Mouse (Mus musculus): ENCODE measurements at regions not wholly inside any gene's neighbourhood (a gene's known extent, or its start where the extent isn't known, plus 50 kb on each side); places are given as distances from the start of the nearest gene placed in this dataset.
A peak's percentile ranks its signal among the peaks of the same experiment; 100 is the strongest.

- H3K4me1 ChIP-seq (ENCODE audit: control insufficient read depth, insufficient read depth, low read length) = peaks cover 4% of the 10 kb centered on the region; the same call in 1 of the 2 replicates
- 92% methylated on average over 4 of the region's 4 CpGs for WGBS
- ATAC-seq (ENCODE audit: insufficient read depth, low FRiP score, low TSS enrichment) = no peak
Observed at GRCm38 (mm10) chr14:72819037-72819436, 109.2 kb upstream of the Fndc3a start.

GRCm38 (mm10) chr14:72817764-72818163, 108.0 kb upstream of the Fndc3a start:
- Histone ChIP-seq H3K9ac (ENCODE audit: low read length) (no peak overlapping the region), H3K27ac (ENCODE audit: low read depth, low read length) (no peak overlapping the region), H3K9me3 (ENCODE audit: control insufficient read depth, low read length) (no peaks in the 10 kb centered on the region), H3K4me2 (ENCODE audit: low read depth) (no peak overlapping the region), H3K4me3 (ENCODE audit: low read depth, low read length) (no peak overlapping the region), H3K27me3 (ENCODE audit: control insufficient read depth, insufficient read depth, low read length) (no peaks in the 10 kb centered on the region), H3K36me3 (ENCODE audit: control insufficient read depth, insufficient read depth, low read length) (no peaks in the 10 kb centered on the region), H3K4me1 (ENCODE audit: control insufficient read depth, insufficient read depth, low read length) (peaks cover 4% of the 10 kb centered on the region; the same call in 1 of the 2 replicates)
- 86% methylated on average over 5 of the region's 5 CpGs for WGBS
- DNase-seq (ENCODE audit: low spot score) (no peak), ATAC-seq (ENCODE audit: insufficient read depth, low FRiP score, low TSS enrichment) (no peak)

More at GRCm38 (mm10) chr14:72819037-72819436, 109.2 kb upstream of the Fndc3a start:
- H3K4me2 ChIP-seq (ENCODE audit: low read depth) = no peak overlapping the region
- H3K4me3 ChIP-seq (ENCODE audit: low read depth, low read length) = no peak overlapping the region
- no peak overlapping the region for H3K27ac ChIP-seq (ENCODE audit: low read depth, low read length)
- no peaks in the 10 kb centered on the region for H3K9me3 ChIP-seq (ENCODE audit: control insufficient read depth, low read length)
- H3K27me3 ChIP-seq (ENCODE audit: control insufficient read depth, insufficient read depth, low read length) = no peaks in the 10 kb centered on the region
- no peaks in the 10 kb centered on the region for H3K36me3 ChIP-seq (ENCODE audit: control insufficient read depth, insufficient read depth, low read length)
- DNase-seq (ENCODE audit: low spot score) = no peak
- H3K9ac ChIP-seq (ENCODE audit: low read length) = no peak overlapping the region

- no peaks in the 10 kb centered on the region for H3K9me3 ChIP-seq (ENCODE audit: control insufficient read depth, low read length)
- no peak overlapping the region for H3K27ac ChIP-seq (ENCODE audit: low read depth, low read length)
- no peaks in the 10 kb centered on the region for H3K27me3 ChIP-seq (ENCODE audit: control insufficient read depth, insufficient read depth, low read length)
- peak; percentile 75 for ATAC-seq (ENCODE audit: insufficient read depth, low FRiP score, low TSS enrichment)
- peak; percentile 64 for DNase-seq (ENCODE audit: low spot score)
- H3K4me3 ChIP-seq (ENCODE audit: low read depth, low read length) = no peak overlapping the region
- peaks cover 4% of the 10 kb centered on the region; the same call in 1 of the 2 replicates for H3K4me1 ChIP-seq (ENCODE audit: control insufficient read depth, insufficient read depth, low read length)
- 16% methylated on average over 10 of the region's 10 CpGs for WGBS
- H3K9ac ChIP-seq (ENCODE audit: low read length) = no peak overlapping the region
- H3K4me2 ChIP-seq (ENCODE audit: low read depth) = no peak overlapping the region
- H3K36me3 ChIP-seq (ENCODE audit: control insufficient read depth, insufficient read depth, low read length) = no peaks in the 10 kb centered on the region
Observed at GRCm38 (mm10) chr14:72816847-72817246, 107.0 kb upstream of the Fndc3a start.

GRCm38 (mm10) chr14:72809138-72809537, 99.3 kb upstream of the Fndc3a start:
- Histone ChIP-seq H3K27me3 (ENCODE audit: control insufficient read depth, insufficient read depth, low read length) (no peaks in the 10 kb centered on the region), H3K36me3 (ENCODE audit: control insufficient read depth, insufficient read depth, low read length) (no peaks in the 10 kb centered on the region), H3K9me3 (ENCODE audit: control insufficient read depth, low read length) (no peaks in the 10 kb centered on the region), H3K4me1 (ENCODE audit: control insufficient read depth, insufficient read depth, low read length) (no peaks in the 10 kb centered on the region), H3K4me3 (ENCODE audit: low read depth, low read length) (no peak overlapping the region), H3K27ac (ENCODE audit: low read depth, low read length) (no peak overlapping the region), H3K9ac (ENCODE audit: low read length) (no peak overlapping the region), H3K4me2 (ENCODE audit: low read depth) (no peak overlapping the region)
- DNase-seq (ENCODE audit: low spot score) (no peak), ATAC-seq (ENCODE audit: insufficient read depth, low FRiP score, low TSS enrichment) (no peak)
- WGBS = 78% methylated on average over 2 of the region's 2 CpGs

GRCm38 (mm10) chr14:72807947-72808346, 98.1 kb upstream of the Fndc3a start:
- Histone ChIP-seq H3K9me3 (ENCODE audit: control insufficient read depth, low read length) (no peaks in the 10 kb centered on the region), H3K36me3 (ENCODE audit: control insufficient read depth, insufficient read depth, low read length) (no peaks in the 10 kb centered on the region), H3K4me2 (ENCODE audit: low read depth) (no peak overlapping the region), H3K9ac (ENCODE audit: low read length) (no peak overlapping the region), H3K4me1 (ENCODE audit: control insufficient read depth, insufficient read depth, low read length) (no peaks in the 10 kb centered on the region), H3K4me3 (ENCODE audit: low read depth, low read length) (no peak overlapping the region), H3K27me3 (ENCODE audit: control insufficient read depth, insufficient read depth, low read length) (no peaks in the 10 kb centered on the region), H3K27ac (ENCODE audit: low read depth, low read length) (no peak overlapping the region)
- no peak for DNase-seq (ENCODE audit: low spot score)
- 85% methylated on average over 3 of the region's 3 CpGs for WGBS
- no peak for ATAC-seq (ENCODE audit: insufficient read depth, low FRiP score, low TSS enrichment)

GRCm38 (mm10) chr14:72807286-72807685, 97.5 kb upstream of the Fndc3a start:
- Histone ChIP-seq H3K9me3 (ENCODE audit: control insufficient read depth, low read length) (no peaks in the 10 kb centered on the region), H3K4me1 (ENCODE audit: control insufficient read depth, insufficient read depth, low read length) (no peaks in the 10 kb centered on the region), H3K4me2 (ENCODE audit: low read depth) (no peak overlapping the region), H3K36me3 (ENCODE audit: control insufficient read depth, insufficient read depth, low read length) (no peaks in the 10 kb centered on the region), H3K9ac (ENCODE audit: low read length) (no peak overlapping the region), H3K27ac (ENCODE audit: low read depth, low read length) (no peak overlapping the region), H3K4me3 (ENCODE audit: low read depth, low read length) (no peak overlapping the region), H3K27me3 (ENCODE audit: control insufficient read depth, insufficient read depth, low read length) (no peaks in the 10 kb centered on the region)
- WGBS = 91% methylated on average over 7 of the region's 7 CpGs
- no peak for ATAC-seq (ENCODE audit: insufficient read depth, low FRiP score, low TSS enrichment)
- DNase-seq (ENCODE audit: low spot score) = no peak

- H3K9me3 ChIP-seq (ENCODE audit: control insufficient read depth, low read length) = no peaks in the 10 kb centered on the region
- H3K4me3 ChIP-seq (ENCODE audit: low read depth, low read length) = no peak overlapping the region
Observed at GRCm38 (mm10) chr14:72806598-72806997, 96.8 kb upstream of the Fndc3a start.

GRCm38 (mm10) chr14:72803579-72803978, 93.8 kb upstream of the Fndc3a start:
- Histone ChIP-seq H3K27ac (ENCODE audit: low read depth, low read length) (no peak overlapping the region), H3K9me3 (ENCODE audit: control insufficient read depth, low read length) (no peaks in the 10 kb centered on the region), H3K27me3 (ENCODE audit: control insufficient read depth, insufficient read depth, low read length) (no peaks in the 10 kb centered on the region), H3K4me2 (ENCODE audit: low read depth) (no peak overlapping the region), H3K4me1 (ENCODE audit: control insufficient read depth, insufficient read depth, low read length) (no peaks in the 10 kb centered on the region), H3K36me3 (ENCODE audit: control insufficient read depth, insufficient read depth, low read length) (no peaks in the 10 kb centered on the region), H3K9ac (ENCODE audit: low read length) (no peak overlapping the region), H3K4me3 (ENCODE audit: low read depth, low read length) (no peak overlapping the region)
- no peak for DNase-seq (ENCODE audit: low spot score)
- ATAC-seq (ENCODE audit: insufficient read depth, low FRiP score, low TSS enrichment) = no peak

More at GRCm38 (mm10) chr14:72806598-72806997, 96.8 kb upstream of the Fndc3a start:
- Histone ChIP-seq H3K27ac (ENCODE audit: low read depth, low read length) (no peak overlapping the region), H3K4me1 (ENCODE audit: control insufficient read depth, insufficient read depth, low read length) (no peaks in the 10 kb centered on the region), H3K27me3 (ENCODE audit: control insufficient read depth, insufficient read depth, low read length) (no peaks in the 10 kb centered on the region), H3K4me2 (ENCODE audit: low read depth) (no peak overlapping the region), H3K9ac (ENCODE audit: low read length) (no peak overlapping the region), H3K36me3 (ENCODE audit: control insufficient read depth, insufficient read depth, low read length) (no peaks in the 10 kb centered on the region)
- ATAC-seq (ENCODE audit: insufficient read depth, low FRiP score, low TSS enrichment) = no peak
- WGBS = 96% methylated on average over 6 of the region's 6 CpGs
- DNase-seq (ENCODE audit: low spot score) = no peak

- no peaks in the 10 kb centered on the region for H3K36me3 ChIP-seq (ENCODE audit: control insufficient read depth, insufficient read depth, low read length)
- no peak overlapping the region for H3K4me2 ChIP-seq (ENCODE audit: low read depth)
- H3K9ac ChIP-seq (ENCODE audit: low read length) = no peak overlapping the region
- H3K4me1 ChIP-seq (ENCODE audit: control insufficient read depth, insufficient read depth, low read length) = no peaks in the 10 kb centered on the region
- 84% methylated on average over 3 of the region's 3 CpGs for WGBS
- ATAC-seq (ENCODE audit: insufficient read depth, low FRiP score, low TSS enrichment) (no peak), DNase-seq (ENCODE audit: low spot score) (no peak)
- H3K4me3 ChIP-seq (ENCODE audit: low read depth, low read length) = no peak overlapping the region
- no peaks in the 10 kb centered on the region for H3K9me3 ChIP-seq (ENCODE audit: control insufficient read depth, low read length)
- no peak overlapping the region for H3K27ac ChIP-seq (ENCODE audit: low read depth, low read length)
- no peaks in the 10 kb centered on the region for H3K27me3 ChIP-seq (ENCODE audit: control insufficient read depth, insufficient read depth, low read length)
Observed at GRCm38 (mm10) chr14:72790654-72791053, 80.9 kb upstream of the Fndc3a start.

Measured in neural tube, embryonic 11.5 days (tissue).